Mouse (Mus musculus) left cerebral cortex, adult 2 months (tissue): Measurements from ENCODE around the gene Dnase1l3. TPM values are rescaled to one million over a fixed set of nuclear protein-coding genes. Genes with fewer than 3 reads are reported as not detected.
"Not testable (repeated sequence)": the region's sequence is repeated elsewhere in the genome, so short reads cannot be mapped to it uniquely, and the experiment has no call there.

Experiments used
- DNase-seq, 2 experiments: peaks; one replicate each; pipeline ENCODE4 v3.0.0; 2021 to 2022; ENCODE audit warnings: low spot score in 2 of 2, mixed read lengths in 1 of 2; ENCODE audit errors: extremely low spot score in 1 of 2
- H3K27ac ChIP-seq: fragments of 200-600 bp; 2 replicates; pipeline ENCODE4 v1.8.1; 2022
- H3K4me3 ChIP-seq: fragments of 200-600 bp; 2 replicates; pipeline ENCODE4 v1.8.1; 2022
- CTCF ChIP-seq: fragments of 200-600 bp; IDR thresholded peaks from 2 replicates; pipeline ENCODE4 v1.8.1; 2022; ENCODE audit warnings: antibody characterized with exemption, mild to moderate bottlenecking, moderate library complexity
- intact Hi-C: fragments of 180-260 bp; cut with DNase I; formaldehyde crosslinking; loops from one replicate; pipeline ENCODE4 v1.15.1; 2025
- total RNA-seq, 2 experiments: library from RNA; stranded (reverse); gene quantifications; 2 replicates each; pipeline ENCODE4 v1.2.3; 2021

The Dnase1l3 gene
- total RNA-seq, 2 experiments from 2014 or later: 0.07 TPM; not detected in 1

GRCm38 (mm10) chr14:8007923-8008322 is 13.6 kb upstream of the Dnase1l3 start:
- Histone ChIP-seq H3K4me3 (no peak overlapping the region), H3K27ac (no peak overlapping the region)
- TF ChIP-seq CTCF: no peak
- intact Hi-C loops: no loop called here
- DNase-seq: no peak

GRCm38 (mm10) chr14:8007486-8007885 is 13.1 kb upstream of the Dnase1l3 start:
- TF ChIP-seq CTCF: no peak
- H3K27ac ChIP-seq: no peak overlapping the region
- intact Hi-C loops: no loop called here
- no peak for DNase-seq
- no peak overlapping the region for H3K4me3 ChIP-seq

- intact Hi-C loops: no loop called here
- no peak for DNase-seq
- Histone ChIP-seq H3K4me3 (no peak overlapping the region), H3K27ac (no peak overlapping the region)
- TF ChIP-seq CTCF: no peak
Observed at GRCm38 (mm10) chr14:8007084-8007483, 12.7 kb upstream of the Dnase1l3 start.

- intact Hi-C loops, DNase-seq, H3K27ac ChIP-seq, H3K4me3 ChIP-seq: not testable (repeated sequence)
Observed at GRCm38 (mm10) chr14:8006061-8006460, 11.7 kb upstream of the Dnase1l3 start.

GRCm38 (mm10) chr14:8003727-8004670 is 9.6 kb upstream of the Dnase1l3 start:
- DNase-seq: no peak
- intact Hi-C loops: loop anchor here (2.0 to 5.0 kb wide), 2 partner anchors 27 to 107 kb away; no protein-coding TSS in a partner anchor
- TF ChIP-seq CTCF: no peak
- peak overlapping the region; percentile 93 for H3K27ac ChIP-seq
- peak overlapping the region; percentile 69 for H3K4me3 ChIP-seq

GRCm38 (mm10) chr14:8003093-8003670 is 8.8 kb upstream of the Dnase1l3 start:
- Histone ChIP-seq H3K27ac (peak overlapping the region; percentile 93), H3K4me3 (peak overlapping the region; percentile 69)
- intact Hi-C loops: loop anchor here (2.0 to 5.0 kb wide), 2 partner anchors 28 to 106 kb away; no protein-coding TSS in a partner anchor
- TF ChIP-seq CTCF: no peak
- DNase-seq: peak in 1 of 2 experiments; percentile 60

GRCm38 (mm10) chr14:8002432-8003092 is 8.2 kb upstream of the Dnase1l3 start, which contains the start of gene Abhd6:
Gene Abhd6, plus strand, starts transcription at chr14:8002902.
- no peak for TF ChIP-seq CTCF
- intact Hi-C loops: loop anchor here (2.0 to 5.0 kb wide), 2 partner anchors 28 to 105 kb away; no protein-coding TSS in a partner anchor
- Histone ChIP-seq H3K4me3 (peak within 1 kb of the TSS; percentile 69), H3K27ac (peak within 1 kb of the TSS; percentile 93)
- DNase-seq: peak; percentile 87 to 89

GRCm38 (mm10) chr14:8000831-8001685 is 6.7 kb upstream of the Dnase1l3 start:
- Histone ChIP-seq H3K27ac (peak overlapping the region; percentile 83), H3K4me3 (peak overlapping the region; percentile 1; the same call in 1 of the 2 replicates)
- intact Hi-C loops: loop anchor here (5.0 kb wide), 1 partner anchor 104 kb away; no protein-coding TSS in a partner anchor
- no peak for TF ChIP-seq CTCF
- DNase-seq: peak; percentile 37 to 45

GRCm38 (mm10) chr14:8000247-8000646 is 5.9 kb upstream of the Dnase1l3 start:
- intact Hi-C loops: loop anchor here (5.0 kb wide), 1 partner anchor 103 kb away; no protein-coding TSS in a partner anchor
- no peak for DNase-seq
- 0 out of 2 replicates have a peak overlapping the region, but pooled peaks have one; percentile 37 for H3K27ac ChIP-seq
- H3K4me3 ChIP-seq: no peak overlapping the region
- TF ChIP-seq CTCF: no peak

GRCm38 (mm10) chr14:7999435-7999834 is 5.1 kb upstream of the Dnase1l3 start:
- Histone ChIP-seq H3K27ac (no peak overlapping the region), H3K4me3 (no peak overlapping the region)
- intact Hi-C loops: no loop called here
- no peak for TF ChIP-seq CTCF
- DNase-seq: no peak

- TF ChIP-seq CTCF: no peak
- intact Hi-C loops: no loop called here
- Histone ChIP-seq H3K27ac (no peak overlapping the region), H3K4me3 (no peak overlapping the region)
- DNase-seq: no peak
Observed at GRCm38 (mm10) chr14:7999030-7999429, 4.7 kb upstream of the Dnase1l3 start.
